Comparison of ENCODE assay signal across 12 mouse cellular contexts in the genomic region with DNA sequence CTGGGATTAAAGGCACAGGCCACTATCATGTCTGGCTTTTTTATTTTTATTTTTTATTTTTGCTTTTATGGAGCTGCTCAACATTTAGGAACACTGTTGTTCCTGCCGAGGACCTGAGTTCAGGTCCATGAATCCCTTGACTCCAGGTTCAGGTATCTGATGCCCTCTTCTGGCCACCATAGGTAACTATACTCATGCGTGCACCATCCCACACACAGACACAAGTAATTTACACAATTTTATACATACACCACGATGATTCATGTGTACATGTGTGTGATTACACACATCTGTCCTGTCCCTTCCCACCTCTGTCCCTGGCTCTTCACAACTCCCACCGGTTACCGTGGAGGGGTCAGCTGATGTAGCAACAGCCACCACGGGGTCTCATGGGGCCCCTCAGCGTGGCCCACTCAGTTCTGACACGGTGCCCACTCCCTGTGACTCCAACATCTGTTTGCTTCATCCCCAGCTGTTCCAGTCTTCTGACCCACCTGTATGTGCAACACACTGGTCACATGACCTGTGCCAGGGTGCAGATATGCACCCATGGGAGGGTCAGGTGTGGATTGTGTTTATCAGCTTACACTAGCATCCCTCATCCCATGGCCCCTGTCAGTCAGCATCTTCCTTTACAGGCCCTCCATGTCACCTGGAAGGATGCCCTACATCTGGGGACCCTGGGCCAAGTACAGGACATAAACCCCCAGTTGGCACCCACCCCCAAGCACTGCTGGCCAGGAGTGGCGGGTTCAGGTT. TPM values are rescaled to one million over a fixed set of nuclear protein-coding genes. Genes with fewer than 3 reads are reported as not detected.
DNase-seq lines count a peak whose midpoint lies in the region; ATAC-seq and TF ChIP-seq lines count a peak whose summit lies in the region.
"Had no signal": no experiment of that assay in that cellular context is flagged by ENCODE, and none has a peak within 500 bp of the region (broad histone marks: within the 10 kb centered on the region; RNA-seq: fewer than 3 reads in every experiment).

No protein-coding gene starts in this region.

- H3K9me3 ChIP-seq in kidney, postnatal 0 days (replicated peaks; ENCODE audit: low read length) = no peaks in the 10 kb centered on the region
- no peaks in the 10 kb centered on the region for H3K9me3 ChIP-seq in E14TG2a.4 (ENCODE audit: low read length)
- H3K9me3 ChIP-seq: neural tube, embryonic 12.5 days had no signal

- no peak overlapping the region for H3K9ac ChIP-seq in kidney, postnatal 0 days (ENCODE audit: low read depth, low read length)
- H3K9ac ChIP-seq: neural tube, embryonic 12.5 days had no signal

- no peak for ATAC-seq in kidney, postnatal 0 days (replicated peaks; ENCODE audit: low FRiP score, low read depth)
- ATAC-seq: inflammation-experienced regulatory T-cells, adult 6 months had no signal

- no peaks in the 10 kb centered on the region for H3K27me3 ChIP-seq in kidney, postnatal 0 days (ENCODE audit: insufficient read depth, low read length)
- peaks cover 8% of the 10 kb centered on the region for H3K27me3 ChIP-seq in E14TG2a.4 (ENCODE audit: insufficient read depth, low read length)
- H3K27me3 ChIP-seq: neural tube, embryonic 12.5 days had no signal

- H3K27ac ChIP-seq in kidney, postnatal 0 days = no peak overlapping the region
- H3K27ac ChIP-seq: neural tube, embryonic 12.5 days had no signal

- no peak for DNase-seq in kidney, postnatal 0 days (ENCODE audit: low spot score)
- no peak for DNase-seq in kidney, adult 18-20 months
- peak; percentile 42 for DNase-seq in R1 (ENCODE audit: low read depth, low spot score)
- DNase-seq in induced T-regulatory cell, adult 2 months (ENCODE audit: low read depth) = peak; percentile 27
- DNase-seq in adrenal gland, postnatal 25 days = no peak
- DNase-seq in frontal cortex, postnatal 36 days (ENCODE audit: low spot score in 2 of 2) = no peak

- H3K36me3 ChIP-seq in kidney, postnatal 0 days (ENCODE audit: insufficient read depth, low read length) = no peaks in the 10 kb centered on the region
- H3K36me3 ChIP-seq in E14TG2a.4 (ENCODE audit: insufficient read depth, low read length) = no peaks in the 10 kb centered on the region
- H3K36me3 ChIP-seq: neural tube, embryonic 12.5 days had no signal

- H3K4me2 ChIP-seq in kidney, postnatal 0 days (ENCODE audit: low read length) = no peak overlapping the region
- H3K4me2 ChIP-seq: neural tube, embryonic 12.5 days had no signal

- no peak overlapping the region for H3K4me3 ChIP-seq in kidney, postnatal 0 days (replicated peaks; ENCODE audit: low read depth, low read length)
- no peak overlapping the region for H3K4me3 ChIP-seq in E14TG2a.4 (replicated peaks; ENCODE audit: low read length)
- H3K4me3 ChIP-seq: neural tube, embryonic 12.5 days had no signal

- 77% methylated on average over 9 of the region's 9 CpGs for WGBS in kidney, postnatal 0 days

- H3K4me1 ChIP-seq in kidney, postnatal 0 days (replicated peaks; ENCODE audit: insufficient read depth, low read length) = no peaks in the 10 kb centered on the region
- peaks cover 39% of the 10 kb centered on the region for H3K4me1 ChIP-seq in E14TG2a.4 (replicated peaks; ENCODE audit: low read depth, low read length)

- TF ChIP-seq CTCF in kidney, postnatal 0 days (IDR thresholded peaks at IDR 0.05; ENCODE audit: low read depth) = peak; percentile 43; the same call in 1 of the 2 replicates
- TF ChIP-seq CTCF in E14TG2a.4 (conservative IDR thresholded peaks at IDR 0.05; ENCODE audit: low read length) = peak; percentile 52

RNA-seq across cellular contexts. Expression of a gene that starts 6.2 kb away (rescaled TPM):
- 0.93 and 1.1 TPM in 2 replicates for polyA plus RNA-seq in kidney, postnatal 0 days (2015; fragmentation: Nextera tagmentation; extraction: Ambion mirVana)
- total RNA-seq in adrenal gland, postnatal 25 days (2021) = 0.76 and 1.1 TPM in 2 replicates

RNA-seq across cellular contexts. Expression of a gene that starts 35.8 kb away (rescaled TPM):
- polyA plus RNA-seq in kidney, postnatal 0 days (2015; fragmentation: Nextera tagmentation; extraction: Ambion mirVana) = not detected in 2 replicates
- total RNA-seq in adrenal gland, postnatal 25 days (2021) = not detected in 2 replicates
- total RNA-seq: adrenal gland, postnatal 4 days had no signal
- polyA plus RNA-seq: embryonic facial prominence, embryonic 14.5 days; inflammation-experienced regulatory T-cells, adult 6 months; limb, embryonic 14.5 days; neural tube, embryonic 12.5 days had no signal

RNA-seq across cellular contexts. Expression of a gene that starts 36.4 kb away (rescaled TPM):
- polyA plus RNA-seq in kidney, postnatal 0 days (2015; fragmentation: Nextera tagmentation; extraction: Ambion mirVana) = 35.7 and 43.4 TPM in 2 replicates
- 168 and 196 TPM in 2 replicates for total RNA-seq in adrenal gland, postnatal 25 days (2021)

RNA-seq across cellular contexts. Expression of a gene that starts 36.6 kb away (rescaled TPM):
- polyA plus RNA-seq in kidney, postnatal 0 days (2015; fragmentation: Nextera tagmentation; extraction: Ambion mirVana) = 61.0 and 65.9 TPM in 2 replicates
- total RNA-seq in adrenal gland, postnatal 25 days (2021) = 143 and 157 TPM in 2 replicates

Comparison
In these comparisons a context has a peak if more than half of its experiments do, and no peak if none do; other contexts are left out.
1. DNase-seq: peak in R1 (single experiment) and induced T-regulatory cell, adult 2 months (single experiment); none in kidney, postnatal 0 days (single experiment), kidney, adult 18-20 months (single experiment), adrenal gland, postnatal 25 days (single experiment) and frontal cortex, postnatal 36 days (0 of 2).